Mouse (Mus musculus) naive thymus-derived CD4-positive, alpha-beta T cell, adult 2 months (primary cell): ENCODE data around the gene Cd244a.
A peak's percentile ranks its signal among the peaks of the same experiment; 100 is the strongest.

Source experiments
- DNase-seq: peaks from one replicate; pipeline ENCODE4 v3.0.0-alpha.2; 2011; ENCODE audit warnings: low read depth

Gene Cd244a

DNA sequence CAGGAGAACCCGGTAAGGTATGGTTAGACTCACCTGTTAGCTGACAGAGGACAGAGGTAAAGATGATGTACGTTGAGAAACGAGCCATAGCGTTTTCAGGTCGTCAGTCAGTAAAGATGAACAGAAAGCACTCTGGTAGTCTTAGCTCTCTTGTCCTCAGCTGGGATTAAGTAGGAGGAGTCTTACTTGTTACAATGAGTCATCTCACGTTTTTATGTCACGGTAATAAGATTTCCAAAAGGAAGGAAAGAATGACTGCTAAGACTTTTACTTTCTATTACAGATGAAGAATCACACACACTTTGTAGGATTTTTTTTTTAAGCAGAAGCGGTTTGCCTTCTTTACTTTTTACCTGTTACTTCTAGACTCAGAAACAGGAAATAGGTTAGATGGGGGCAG lies 89.8 kb downstream of the Cd244a start:
- DNase-seq: peak; percentile 65

- no peak for DNase-seq
Measured at GRCm38 (mm10) chr1:171652734-171653133, 93.7 kb downstream of the Cd244a start, which contains the start of gene Slamf7. Gene Slamf7 (minus strand): TSS chr1:171653035.

GRCm38 (mm10) chr1:171658561-171658991 lies 99.6 kb downstream of the Cd244a start:
- no peak for DNase-seq
